Mouse (Mus musculus): ENCODE results near the gene Ugt1a8. TPM values are rescaled to one million over a fixed set of nuclear protein-coding genes. Genes with fewer than 3 reads are reported as not detected.
"Not testable (repeated sequence)": the region's sequence is repeated elsewhere in the genome, so short reads cannot be mapped to it uniquely, and the experiment has no call there.

Gene Ugt1a8
- total RNA-seq, 4 experiments from 2014 or later: not detected

GRCm38 (mm10) chr1:88109027-88109557 is 21.5 kb downstream of the Ugt1a8 start:
- DNase-seq (ENCODE audit: low spot score in 2 of 2): not testable (repeated sequence)

DNA sequence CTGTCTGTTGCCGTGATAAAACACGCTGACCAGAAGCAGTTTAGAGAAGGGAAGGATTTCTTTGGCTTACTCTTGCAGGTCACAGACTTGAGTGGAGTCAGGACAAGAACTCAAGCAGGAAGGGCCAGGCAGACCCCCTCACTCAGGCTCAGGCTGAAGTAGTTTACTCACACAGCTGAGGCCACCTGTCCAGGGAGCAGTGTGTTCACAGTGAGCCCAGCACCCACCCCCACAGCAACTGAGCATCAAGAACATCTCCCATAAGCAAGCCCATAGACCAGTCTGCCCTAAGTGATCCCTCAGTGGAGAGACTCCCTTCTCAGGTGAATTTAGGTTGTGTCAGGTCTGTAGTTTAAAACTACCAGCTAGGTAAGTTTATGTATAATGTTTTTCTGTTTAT is 22.0 kb downstream of the Ugt1a8 start:
- DNase-seq (ENCODE audit: low spot score in 2 of 2): not testable (repeated sequence)

DNA sequence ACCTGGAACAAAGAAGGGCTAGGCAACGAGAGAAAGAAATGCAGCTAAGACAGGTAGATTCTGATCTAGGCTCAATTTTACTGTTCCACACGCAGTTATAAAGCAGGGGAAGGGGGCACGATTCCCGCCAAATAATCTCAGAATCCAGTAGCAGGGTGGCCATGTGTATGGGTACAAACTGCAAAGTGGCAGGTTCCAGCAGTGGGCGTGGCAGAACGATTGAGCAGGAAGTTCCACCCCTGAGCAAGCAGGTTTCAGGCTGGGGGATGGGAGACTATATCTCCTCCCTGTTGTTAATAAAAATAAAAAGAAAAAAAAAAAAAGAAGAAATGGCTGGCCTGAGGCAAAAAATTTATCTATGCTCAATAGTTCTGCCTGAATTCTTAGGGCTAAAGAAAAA is 25.2 kb downstream of the Ugt1a8 start:
- not testable (repeated sequence) for DNase-seq (ENCODE audit: low spot score in 2 of 2)

DNA sequence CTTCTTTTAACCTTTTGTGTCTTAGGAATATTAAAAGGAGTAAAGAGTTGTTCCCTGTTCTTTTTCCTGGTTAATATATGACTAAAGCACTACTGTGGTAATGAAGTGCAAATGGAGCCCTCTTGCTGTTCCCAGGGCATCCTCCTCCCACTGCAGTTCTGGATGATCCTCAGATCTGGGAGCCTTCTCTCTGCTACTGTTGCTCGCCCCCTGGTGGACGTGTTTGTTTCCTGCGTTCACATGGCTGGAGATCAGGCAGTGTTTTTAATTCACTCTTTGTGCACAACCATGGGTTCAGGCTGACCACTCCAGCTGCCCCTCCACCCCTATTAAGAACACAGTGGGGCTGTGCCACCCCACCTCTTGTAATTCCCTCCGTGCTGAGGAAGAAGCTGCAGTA is 32.9 kb downstream of the Ugt1a8 start:
- DNase-seq (ENCODE audit: low spot score in 2 of 2): not testable (repeated sequence)

GRCm38 (mm10) chr1:88121521-88121920 is 33.9 kb downstream of the Ugt1a8 start:
- not testable (repeated sequence) for DNase-seq (ENCODE audit: low spot score in 2 of 2)

DNA sequence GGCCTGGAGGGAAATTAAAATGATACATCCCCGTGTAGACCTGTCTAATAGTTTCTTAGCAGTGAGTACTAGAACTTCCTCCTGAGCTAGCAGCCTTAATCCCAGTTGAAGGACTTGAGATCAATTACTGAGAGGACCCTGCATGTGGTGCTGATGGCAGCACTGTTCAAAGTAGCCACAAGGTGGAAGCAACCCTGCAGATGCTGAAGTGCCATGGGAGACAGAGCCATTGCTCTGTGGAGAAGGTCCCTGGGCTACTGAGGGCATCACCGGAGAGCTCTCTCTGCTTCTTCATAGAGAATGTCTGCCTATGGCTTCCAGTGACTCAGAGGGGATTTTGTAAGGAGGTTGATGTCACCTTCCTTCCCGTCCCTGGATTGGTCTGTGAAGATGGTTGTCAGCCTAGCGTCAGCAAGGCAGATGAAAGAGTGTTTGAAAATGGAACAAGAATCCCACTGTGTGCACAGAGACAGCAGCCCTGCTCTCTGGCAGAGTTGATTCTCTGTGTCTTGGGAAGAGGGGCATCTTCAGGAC is 38.3 kb downstream of the Ugt1a8 start:
- DNase-seq (ENCODE audit: low spot score in 2 of 2): not testable (repeated sequence)

DNA sequence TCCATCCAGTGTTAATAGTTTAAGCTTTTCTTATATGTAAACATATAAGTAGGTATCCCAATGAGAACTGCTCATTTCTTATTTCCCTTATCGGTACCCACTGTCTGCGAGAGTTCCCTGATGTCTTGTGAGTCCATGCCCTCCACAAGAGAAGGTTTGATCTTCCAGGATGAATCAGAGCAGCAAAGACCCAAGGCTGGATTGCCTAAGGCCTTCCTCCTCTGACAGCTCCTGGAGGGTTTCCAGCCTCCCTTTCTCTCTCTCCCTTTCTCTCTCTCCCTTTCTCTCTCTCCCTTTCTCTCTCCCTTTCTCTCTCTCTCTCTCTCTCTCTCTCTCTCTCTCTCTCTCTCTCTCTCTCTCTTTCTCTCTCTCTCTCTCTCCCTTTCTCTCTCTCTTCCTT is 41.5 kb downstream of the Ugt1a8 start:
- DNase-seq (ENCODE audit: low spot score in 2 of 2): not testable (repeated sequence)

DNA sequence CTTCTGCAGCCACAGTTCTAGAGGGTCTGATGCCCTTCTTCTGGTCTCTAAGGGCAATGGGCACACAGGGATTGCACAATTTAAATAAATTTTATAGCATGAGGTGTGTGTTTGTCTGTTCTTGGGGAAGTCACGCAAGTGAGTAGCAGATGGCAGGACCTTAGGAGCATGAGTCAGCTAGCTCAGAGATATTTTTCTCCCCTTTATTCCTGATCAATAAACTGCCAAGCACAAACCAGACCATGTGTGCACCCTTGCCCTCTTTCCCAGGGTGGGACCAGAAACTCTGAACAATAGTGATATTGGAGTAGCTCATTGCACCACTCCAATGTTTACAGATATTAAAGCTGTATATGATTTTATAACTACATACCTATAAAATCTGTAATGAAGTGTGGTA is 42.6 kb downstream of the Ugt1a8 start:
- not testable (repeated sequence) for DNase-seq (ENCODE audit: low spot score in 2 of 2)

- no peak for DNase-seq (ENCODE audit: low spot score in 2 of 2)
These were observed 46.4 kb downstream of the Ugt1a8 start for GRCm38 (mm10) chr1:88133908-88134456.

GRCm38 (mm10) chr1:88134457-88135011 is 46.9 kb downstream of the Ugt1a8 start, which contains the start of gene Ugt1a6a:
Ugt1a6a (plus strand) TSS chr1:88134809.
- not testable (repeated sequence) for DNase-seq (ENCODE audit: low spot score in 2 of 2)

- DNase-seq (ENCODE audit: low spot score in 2 of 2): not testable (repeated sequence)
These were observed 47.8 kb downstream of the Ugt1a8 start for GRCm38 (mm10) chr1:88135229-88135904.

DNA sequence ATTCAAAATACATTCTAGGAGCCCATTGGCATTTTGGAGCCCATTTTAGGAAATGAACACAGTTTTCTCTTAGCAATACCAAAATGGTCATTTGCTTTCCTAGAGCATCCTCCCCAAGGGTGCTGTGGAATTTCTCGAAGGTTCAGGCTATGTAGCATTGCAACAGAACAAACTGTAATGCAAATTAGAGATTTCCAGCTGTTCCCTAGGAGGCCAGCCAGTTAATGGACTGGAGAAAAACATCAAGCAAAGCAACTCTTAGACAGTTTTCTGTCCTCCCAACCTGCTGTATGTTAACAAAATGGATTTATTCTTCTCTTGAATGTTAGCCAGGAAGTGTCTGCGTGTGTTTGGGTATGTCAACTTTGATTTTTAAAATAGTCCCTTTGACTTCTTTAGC is 49.0 kb downstream of the Ugt1a8 start:
- DNase-seq (ENCODE audit: low spot score in 2 of 2): no peak

DNA sequence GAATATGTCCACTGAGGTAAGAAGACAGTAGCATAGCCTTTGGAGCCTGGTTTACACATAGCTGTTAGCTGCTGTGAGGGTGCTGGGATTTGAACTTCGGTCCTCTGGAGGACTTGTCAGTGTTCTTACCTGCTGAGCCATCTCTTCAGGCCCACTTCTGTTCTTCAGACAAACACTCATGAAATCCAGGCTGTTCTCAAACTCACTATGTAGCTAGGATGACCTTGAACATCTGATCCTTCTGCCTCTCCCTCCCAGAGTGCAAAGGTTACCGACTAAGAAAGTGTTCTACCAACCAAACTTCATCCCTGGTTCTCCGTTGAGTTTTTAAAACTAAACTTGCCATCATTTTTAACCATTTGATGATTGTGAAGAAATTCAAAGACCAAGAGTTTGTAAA is 49.7 kb downstream of the Ugt1a8 start:
- DNase-seq (ENCODE audit: low spot score in 2 of 2): no peak

GRCm38 (mm10) chr1:88138145-88138544 is 50.5 kb downstream of the Ugt1a8 start:
- DNase-seq (ENCODE audit: low spot score in 2 of 2): no peak

DNA sequence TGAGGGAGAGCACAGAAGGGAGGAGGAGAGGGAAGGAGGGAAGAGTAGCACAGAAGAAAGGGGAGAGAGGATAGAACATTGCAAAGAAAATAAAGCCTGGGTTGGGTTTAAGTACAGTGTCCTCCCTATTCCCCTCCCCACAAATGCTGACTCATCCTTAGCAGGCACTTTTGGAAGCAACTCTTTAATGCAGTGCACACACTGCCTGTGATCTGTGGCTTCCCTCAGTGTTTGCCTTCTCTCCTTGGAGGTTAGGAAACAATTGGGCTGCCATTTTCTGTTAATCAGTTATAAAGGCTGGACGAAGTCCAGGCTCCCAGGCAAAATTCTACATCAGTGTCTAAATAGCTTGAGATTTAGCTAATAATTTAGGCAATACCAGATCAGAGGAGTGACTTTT is 52.9 kb downstream of the Ugt1a8 start:
- not testable (repeated sequence) for DNase-seq (ENCODE audit: low spot score in 2 of 2)

- peak in 1 of 2 experiments; percentile 4 for DNase-seq (ENCODE audit: low spot score in 2 of 2)
These were observed 56.5 kb downstream of the Ugt1a8 start for GRCm38 (mm10) chr1:88143966-88144675.

DNA sequence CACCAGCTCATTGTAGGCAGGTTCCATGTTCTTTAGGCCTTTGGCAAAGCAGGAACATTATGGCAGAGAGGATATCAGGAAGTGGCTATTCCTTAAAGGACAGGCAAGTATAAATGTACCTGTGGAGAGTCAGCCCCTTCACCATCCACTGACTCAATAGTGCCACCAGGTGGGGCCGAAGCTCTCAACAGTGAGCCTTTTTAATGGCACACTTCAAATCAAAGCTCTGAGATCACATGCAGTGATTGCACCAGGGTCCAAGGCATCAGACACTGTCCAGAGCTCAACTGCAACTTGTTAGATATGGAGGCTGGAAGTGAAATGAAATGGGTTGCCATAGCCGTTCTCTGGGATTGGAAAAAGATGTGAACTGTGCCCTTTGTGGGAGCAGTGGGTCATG is 57.7 kb downstream of the Ugt1a8 start:
- DNase-seq (ENCODE audit: low spot score in 2 of 2): not testable (repeated sequence)

DNA sequence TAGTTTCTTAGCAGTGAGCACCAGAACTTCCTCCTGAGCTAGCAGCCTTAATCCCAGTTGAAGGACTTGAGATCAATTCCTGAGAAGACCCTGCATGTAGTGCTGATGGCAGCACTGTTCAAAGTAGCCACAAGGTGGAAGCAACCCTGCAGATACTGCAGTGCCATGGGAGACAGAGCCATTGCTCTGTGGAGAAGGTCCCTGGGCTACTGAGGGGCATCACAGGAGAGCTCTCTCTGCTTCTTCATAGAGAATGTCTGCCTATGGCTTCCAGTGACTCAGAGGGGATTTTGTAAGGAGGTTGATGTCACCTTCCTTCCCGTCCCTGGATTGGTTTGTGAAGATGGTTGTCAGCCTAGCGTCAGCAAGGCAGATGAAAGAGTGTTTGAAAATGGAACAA is 62.5 kb downstream of the Ugt1a8 start:
- DNase-seq (ENCODE audit: low spot score in 2 of 2): not testable (repeated sequence)

DNA sequence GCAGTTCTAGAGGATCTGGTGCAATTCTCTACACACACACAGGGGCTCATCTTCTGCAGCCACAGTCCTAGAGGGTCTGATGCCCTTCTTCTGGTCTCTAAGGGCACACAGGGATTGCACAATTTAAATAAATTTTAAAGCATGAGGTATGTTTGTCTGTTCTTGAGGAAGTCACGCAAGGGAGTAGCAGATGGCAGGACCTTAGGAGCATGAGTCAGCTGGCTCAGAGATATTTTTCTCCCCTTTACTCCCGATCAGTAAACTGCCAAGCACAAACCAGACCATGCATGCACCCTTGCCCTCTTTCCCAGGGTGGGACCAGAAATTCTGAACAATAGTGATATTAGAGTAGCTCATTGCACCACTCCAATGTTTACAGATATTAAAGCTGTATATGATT is 70.8 kb downstream of the Ugt1a8 start:
- no peak for DNase-seq (ENCODE audit: low spot score in 2 of 2)

DNA sequence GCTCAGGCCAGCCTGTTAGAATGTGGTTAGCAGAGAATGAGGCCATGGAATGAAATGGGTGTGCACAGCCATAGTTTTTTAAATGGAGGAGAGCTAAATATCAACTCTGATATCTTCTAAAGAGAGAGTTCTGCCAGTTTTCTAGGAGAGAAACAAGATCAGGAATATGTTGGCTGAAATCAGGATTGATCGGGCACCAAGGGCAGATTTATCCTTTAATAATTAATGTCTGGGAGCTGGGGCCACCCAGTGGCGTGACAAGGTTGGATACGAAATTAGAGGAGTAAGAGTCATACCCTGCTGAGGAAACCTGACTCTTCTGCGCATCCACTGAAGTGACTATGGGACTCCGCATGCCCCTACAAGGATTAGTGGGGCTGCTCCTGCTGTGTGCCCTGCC is 78.1 kb downstream of the Ugt1a8 start, which contains the start of gene Ugt1a5:
Gene Ugt1a5, plus strand, starts transcription at position 302 of the 400 bp plus-strand sequence.
- no peak for DNase-seq (ENCODE audit: low spot score in 2 of 2)

- not testable (repeated sequence) for DNase-seq (ENCODE audit: low spot score in 2 of 2)
These were observed 84.6 kb downstream of the Ugt1a8 start for GRCm38 (mm10) chr1:88172190-88172589.

Data from gastrocnemius, adult 8-10 months (tissue).